Mouse (Mus musculus): ENCODE measurements around the gene Pax1.

Gene Pax1

GRCm38 (mm10) chr2:147372947-147373666 is 11.4 kb downstream of the Pax1 start:
- no peak for DNase-seq (ENCODE audit: low spot score in 2 of 2)

DNA sequence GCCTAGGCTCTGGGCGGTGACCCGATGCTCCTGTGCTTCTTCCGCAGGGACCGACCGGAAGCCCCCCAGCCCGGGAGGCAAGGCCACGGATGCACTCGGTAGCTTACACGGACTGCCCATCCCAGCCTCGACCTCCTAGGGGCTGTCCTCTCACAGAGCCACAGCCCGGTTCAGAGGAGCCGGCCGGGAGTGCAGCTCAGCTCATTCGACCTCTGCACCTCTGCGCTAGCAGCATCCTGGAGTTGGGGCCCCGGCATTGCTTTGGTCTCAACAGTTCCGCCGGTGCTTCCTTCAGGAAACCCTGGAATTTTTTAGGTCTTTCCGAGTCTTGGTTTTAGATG is 11.9 kb downstream of the Pax1 start:
- DNase-seq (ENCODE audit: low spot score in 2 of 2): no peak

- no peak for DNase-seq (ENCODE audit: low spot score in 2 of 2)
These were observed 12.5 kb downstream of the Pax1 start for GRCm38 (mm10) chr2:147374245-147374644.

GRCm38 (mm10) chr2:147375019-147375715 is 13.4 kb downstream of the Pax1 start:
- no peak for DNase-seq (ENCODE audit: low spot score in 2 of 2)

DNA sequence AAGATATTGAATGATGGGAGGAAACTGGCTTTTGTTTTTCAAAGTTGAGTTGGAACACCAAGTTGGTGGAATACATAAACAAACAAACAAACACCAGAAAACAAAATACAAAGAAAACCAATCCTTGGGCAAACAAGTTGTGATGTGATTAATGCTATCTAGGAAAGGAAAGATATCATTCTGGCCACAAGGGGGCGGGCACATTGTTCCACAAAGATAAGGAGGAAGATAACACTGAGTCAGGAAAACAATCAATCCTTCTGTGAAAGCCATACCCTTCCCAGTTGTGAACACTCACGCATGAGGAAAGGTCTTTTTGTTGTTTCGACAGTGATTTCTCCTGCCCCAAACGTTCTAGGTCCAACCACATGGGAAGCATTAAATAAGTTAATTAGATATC is 17.2 kb downstream of the Pax1 start:
- DNase-seq (ENCODE audit: low spot score in 2 of 2): peak in 1 of 2 experiments; percentile 10

DNA sequence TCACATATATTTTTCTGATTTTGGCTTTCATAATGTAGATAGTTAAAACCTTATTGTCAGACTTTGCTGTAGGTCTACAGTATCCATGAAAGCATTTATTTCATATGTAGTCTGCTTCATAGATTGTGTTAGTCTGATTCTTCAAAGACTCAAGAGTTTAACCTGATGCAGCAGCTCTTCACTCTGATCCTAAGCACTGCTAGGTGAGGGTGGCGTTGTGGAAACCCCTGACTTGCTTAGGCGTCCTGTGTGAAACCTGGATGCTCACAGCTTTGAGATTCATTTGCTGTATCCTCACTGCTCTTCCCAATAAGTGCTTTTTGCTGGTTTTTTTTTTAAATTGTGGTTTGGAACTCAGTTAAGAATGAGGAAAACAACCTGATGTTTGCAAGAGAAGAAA is 21.6 kb downstream of the Pax1 start:
- no peak for DNase-seq (ENCODE audit: low spot score in 2 of 2)

GRCm38 (mm10) chr2:147386949-147387348 is 25.2 kb downstream of the Pax1 start:
- no peak for DNase-seq (ENCODE audit: low spot score in 2 of 2)

GRCm38 (mm10) chr2:147409323-147409722 is 47.6 kb downstream of the Pax1 start:
- DNase-seq (ENCODE audit: low spot score in 2 of 2): no peak

- no peak for DNase-seq (ENCODE audit: low spot score in 2 of 2)
These were observed 53.3 kb downstream of the Pax1 start for GRCm38 (mm10) chr2:147415037-147415436.

DNA sequence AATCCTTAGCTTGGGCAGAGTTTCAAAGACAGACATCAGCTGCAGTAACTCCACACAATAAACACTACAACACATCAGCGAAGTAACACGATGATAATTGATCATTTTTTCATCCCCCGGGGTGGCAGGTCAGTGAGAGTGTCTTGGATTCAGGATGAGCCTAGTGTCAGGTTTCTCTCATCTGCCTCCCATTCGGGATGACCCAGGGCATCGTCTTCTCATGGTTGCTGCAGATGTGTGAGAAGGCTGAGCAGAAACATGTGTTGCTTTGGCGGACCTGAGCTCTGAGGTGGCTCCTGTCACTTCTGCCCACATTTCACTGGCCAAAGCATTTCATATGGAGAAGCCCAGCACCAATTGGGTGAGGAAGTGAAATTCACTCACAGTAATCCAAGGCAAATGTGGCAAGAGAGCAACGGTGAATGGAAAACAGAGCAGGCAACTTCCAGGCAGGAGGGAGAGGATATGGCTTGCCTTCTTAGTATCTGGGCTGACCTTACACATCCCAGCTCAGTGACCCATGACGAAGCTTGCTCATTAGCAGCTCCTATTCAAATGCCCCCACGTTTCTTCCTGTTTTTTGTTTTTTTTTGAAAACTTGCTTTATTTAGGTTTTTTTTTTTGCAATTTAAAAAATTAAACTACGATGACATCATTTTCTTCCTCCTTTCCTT is 63.0 kb downstream of the Pax1 start:
- no peak for DNase-seq (ENCODE audit: low spot score in 2 of 2)

DNA sequence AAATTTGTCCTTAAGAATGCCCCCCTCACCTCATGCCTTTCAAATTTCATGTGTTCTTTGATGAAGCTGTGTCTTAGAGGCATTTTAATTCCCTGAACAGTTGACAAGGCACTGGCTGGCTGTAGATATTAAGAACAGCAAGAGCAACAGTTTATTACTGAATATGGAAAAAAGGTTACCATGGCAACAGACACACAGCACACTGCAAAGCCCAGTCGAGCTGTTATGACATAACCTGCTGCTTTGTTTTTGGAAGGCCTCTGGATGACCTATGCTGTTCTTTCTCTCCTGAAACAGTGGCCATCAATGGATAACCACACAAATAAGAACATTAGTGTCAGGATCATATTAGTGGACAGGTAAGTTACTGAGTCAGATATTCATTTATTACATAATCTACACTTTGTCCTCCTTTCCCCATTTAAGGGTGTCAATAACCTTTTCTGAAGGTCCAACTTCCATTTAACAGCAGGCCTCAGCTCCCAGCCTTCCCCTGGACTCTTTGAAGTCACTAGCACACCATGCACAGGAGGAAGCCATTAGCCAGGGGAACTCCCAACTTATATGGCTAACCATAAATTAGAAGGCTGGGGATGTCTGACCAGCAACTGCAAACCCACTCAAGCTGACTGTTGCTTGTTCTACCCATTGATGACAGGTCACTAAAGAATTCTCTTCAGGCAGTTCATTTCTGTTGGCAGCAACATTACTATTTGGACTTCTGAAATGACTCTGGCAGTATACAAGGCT is 68.1 kb downstream of the Pax1 start:
- DNase-seq (ENCODE audit: low spot score in 2 of 2): no peak

DNA sequence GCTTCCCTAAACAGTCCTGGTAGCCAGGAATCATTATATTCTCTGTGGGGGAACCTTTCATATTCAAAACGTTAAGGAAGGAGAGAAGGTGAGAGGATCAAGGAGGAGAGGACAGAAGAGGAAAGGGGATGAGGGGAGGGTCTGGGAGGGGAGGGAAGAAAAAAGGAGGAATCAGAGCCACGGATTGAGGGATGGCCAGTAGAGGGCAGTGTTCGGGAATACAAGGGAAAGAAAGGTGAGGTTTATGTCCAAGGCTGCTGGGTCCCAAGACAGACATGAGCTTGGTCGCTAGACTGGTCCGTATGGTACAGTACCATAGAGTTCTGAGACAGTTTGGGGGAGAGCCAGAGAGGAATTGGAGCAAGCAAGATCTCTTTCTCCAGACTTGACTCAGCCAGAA is 71.4 kb downstream of the Pax1 start:
- no peak for DNase-seq (ENCODE audit: low spot score in 2 of 2)

Measured in right cerebral cortex, postnatal 36 days (tissue).